Mouse (Mus musculus) midbrain, embryonic 16.5 days (tissue): ENCODE data around the gene Abhd17c. TPM values are rescaled to one million over a fixed set of nuclear protein-coding genes. Genes with fewer than 3 reads are reported as not detected.

Experiments used
- ATAC-seq: fragments of 200-750 bp; cut with Nextera tagmentation; 2 replicates; pipeline ENCODE4 v1.8.0; 2017; ENCODE audit warnings: moderate TSS enrichment
- H3K27ac ChIP-seq: fragments of 300-500 bp; sonication (generic); 2 replicates; pipeline ENCODE4 v1.5.1; 2014; ENCODE audit warnings: mild to moderate bottlenecking, low read length, mixed read lengths
- H3K27me3 ChIP-seq: fragments of 300-500 bp; sonication (generic); 2 replicates; pipeline ENCODE4 v1.6.1; 2014; ENCODE audit warnings: low read depth, low read length, mixed read lengths; ENCODE audit not compliant: control insufficient read depth, insufficient read depth
- H3K36me3 ChIP-seq: fragments of 300-500 bp; sonication (generic); 2 replicates; pipeline ENCODE4 v1.6.1; 2014; ENCODE audit warnings: mild to moderate bottlenecking, low read length, moderate library complexity, mixed read lengths; ENCODE audit not compliant: control insufficient read depth, insufficient read depth
- H3K4me1 ChIP-seq: fragments of 300-500 bp; sonication (generic); 2 replicates; pipeline ENCODE4 v1.6.1; 2014; ENCODE audit warnings: mild to moderate bottlenecking, low read length, mixed read lengths; ENCODE audit not compliant: control insufficient read depth, insufficient read depth
- H3K4me2 ChIP-seq: fragments of 300-500 bp; sonication (generic); 2 replicates; pipeline ENCODE4 v1.6.1; 2014; ENCODE audit warnings: mild to moderate bottlenecking, low read length, mixed read lengths
- H3K4me3 ChIP-seq: fragments of 300-500 bp; sonication (generic); 2 replicates; pipeline ENCODE4 v1.5.1; 2014; ENCODE audit warnings: low read depth, mild to moderate bottlenecking, low read length, moderate library complexity, mixed read lengths
- H3K9ac ChIP-seq: fragments of 300-500 bp; sonication (generic); 2 replicates; pipeline ENCODE4 v1.6.1; 2014; ENCODE audit warnings: low read depth, low read length, mixed read lengths
- H3K9me3 ChIP-seq: fragments of 300-500 bp; sonication (generic); replicated peaks from 2 replicates; pipeline ENCODE4 v1.6.1; 2014; ENCODE audit warnings: mild to moderate bottlenecking, low read length, mixed read lengths; ENCODE audit not compliant: control insufficient read depth, poor library complexity, severe bottlenecking
- WGBS: fragments of 180-500 bp; shearing (Covaris S2); extraction: QIAGEN DNeasy Blood & Tissue Kit; methylation state at CpG from one replicate; pipeline ENCODE4 v1.1.7; 2014; 5-methylcytosine and 5-hydroxymethylcytosine counted together
- polyA plus RNA-seq: library from polyadenylated mRNA; unstranded; fragments of >200 nt; fragmentation: Nextera tagmentation; extraction: Ambion mirVana; gene quantifications from 2 replicates; pipeline ENCODE4 v1.2.1, GENCODE M21; 2015

Abhd17c gene
- polyA plus RNA-seq, 1 experiment from 2014 or later = 18.7 TPM

- Histone ChIP-seq H3K27me3 (peaks cover 12% of the 10 kb centered on the region), H3K27ac (no peak overlapping the region), H3K4me2 (peak overlapping the region; percentile 90), H3K36me3 (no peaks in the 10 kb centered on the region), H3K9me3 (no peaks in the 10 kb centered on the region), H3K9ac (peak overlapping the region; percentile 69; the same call in 1 of the 2 replicates), H3K4me3 (peak overlapping the region; percentile 58), H3K4me1 (peaks cover 11% of the 10 kb centered on the region; the same call in 1 of the 2 replicates)
- 3% methylated on average over 39 of the region's 39 CpGs for WGBS
- peak; percentile 34; the same call in 1 of the 2 replicates for ATAC-seq
These were observed 66.4 kb downstream of the Abhd17c start for GRCm38 (mm10) chr7:84085049-84085945.

GRCm38 (mm10) chr7:84077257-84078013 is 74.3 kb downstream of the Abhd17c start:
- Histone ChIP-seq H3K4me1 (no peaks in the 10 kb centered on the region), H3K9ac (no peak overlapping the region), H3K4me2 (no peak overlapping the region), H3K36me3 (no peaks in the 10 kb centered on the region), H3K27me3 (no peaks in the 10 kb centered on the region), H3K27ac (no peak overlapping the region), H3K4me3 (no peak overlapping the region), H3K9me3 (no peaks in the 10 kb centered on the region)
- 67% methylated on average over 7 of the region's 7 CpGs for WGBS
- no peak for ATAC-seq

GRCm38 (mm10) chr7:84074266-84074665 is 77.4 kb downstream of the Abhd17c start:
- WGBS = 58% methylated on average over 8 of the region's 8 CpGs
- H3K36me3 ChIP-seq = no peaks in the 10 kb centered on the region
- H3K9ac ChIP-seq = no peak overlapping the region
- H3K9me3 ChIP-seq = no peaks in the 10 kb centered on the region
- H3K4me3 ChIP-seq = no peak overlapping the region
- no peaks in the 10 kb centered on the region for H3K4me1 ChIP-seq
- ATAC-seq = no peak
- no peaks in the 10 kb centered on the region for H3K27me3 ChIP-seq
- no peak overlapping the region for H3K4me2 ChIP-seq
- H3K27ac ChIP-seq = no peak overlapping the region

GRCm38 (mm10) chr7:84073856-84074255 is 77.8 kb downstream of the Abhd17c start:
- H3K4me2 ChIP-seq = no peak overlapping the region
- no peaks in the 10 kb centered on the region for H3K27me3 ChIP-seq
- no peak overlapping the region for H3K4me3 ChIP-seq
- H3K9ac ChIP-seq = no peak overlapping the region
- no peaks in the 10 kb centered on the region for H3K4me1 ChIP-seq
- ATAC-seq = no peak
- WGBS = 84% methylated on average over 3 of the region's 3 CpGs
- no peaks in the 10 kb centered on the region for H3K36me3 ChIP-seq
- H3K27ac ChIP-seq = no peak overlapping the region
- H3K9me3 ChIP-seq = no peaks in the 10 kb centered on the region

- WGBS = 64% methylated on average over 5 of the region's 5 CpGs
These were observed 82.8 kb downstream of the Abhd17c start for GRCm38 (mm10) chr7:84068931-84069330.

GRCm38 (mm10) chr7:84059799-84060198 is 91.9 kb downstream of the Abhd17c start:
- Histone ChIP-seq H3K9ac (no peak overlapping the region), H3K36me3 (no peaks in the 10 kb centered on the region), H3K4me1 (no peaks in the 10 kb centered on the region), H3K4me2 (no peak overlapping the region), H3K27ac (no peak overlapping the region), H3K9me3 (no peaks in the 10 kb centered on the region), H3K27me3 (no peaks in the 10 kb centered on the region), H3K4me3 (no peak overlapping the region)
- WGBS = 95% methylated on average over 7 of the region's 7 CpGs
- no peak for ATAC-seq

More at GRCm38 (mm10) chr7:84068931-84069330, 82.8 kb downstream of the Abhd17c start:
- ATAC-seq = no peak
- Histone ChIP-seq H3K9ac (no peak overlapping the region), H3K4me2 (no peak overlapping the region), H3K27ac (no peak overlapping the region), H3K4me3 (no peak overlapping the region), H3K4me1 (no peaks in the 10 kb centered on the region), H3K9me3 (no peaks in the 10 kb centered on the region), H3K27me3 (no peaks in the 10 kb centered on the region), H3K36me3 (no peaks in the 10 kb centered on the region)

Other genes starting within 250 kb of the Abhd17c start
- gene Cemip, start 65.4 kb downstream of the Abhd17c start, polyA plus RNA-seq = 0.61 and 0.75 TPM in 2 replicates